7 mouse cellular contexts compared by ENCODE assay signal in genomic region chr2:26024138-26025075, GRCm38 (mm10). TPM values are rescaled to one million over a fixed set of nuclear protein-coding genes. Genes with fewer than 3 reads are reported as not detected.
A peak's percentile ranks its signal among the peaks of the same experiment; 100 is the strongest.
DNase-seq lines count a peak whose midpoint lies in the region; ATAC-seq and TF ChIP-seq lines count a peak whose summit lies in the region.

No protein-coding gene starts in this region.

- no peak overlapping the region for H3K4me2 ChIP-seq in liver, embryonic 14.5 days (ENCODE audit: low read depth)
- H3K4me2 ChIP-seq in stomach, postnatal 0 days (replicated peaks; ENCODE audit: low read depth): no peak overlapping the region

- TF ChIP-seq CTCF in lung, adult 2 months (IDR thresholded peaks at IDR 0.05; ENCODE audit: insufficient read depth, low read length): peak; percentile 33; the same call in 1 of the 2 replicates
- peak; percentile 94 for TF ChIP-seq CTCF in liver, embryonic 14.5 days (IDR thresholded peaks at IDR 0.05; ENCODE audit: low read depth)
- peak; percentile 95 for TF ChIP-seq CTCF in stomach, postnatal 0 days (IDR thresholded peaks at IDR 0.05; ENCODE audit: low read depth)

- peak overlapping the region; percentile 37 for H3K9ac ChIP-seq in liver, embryonic 14.5 days (replicated peaks)
- H3K9ac ChIP-seq in stomach, postnatal 0 days (ENCODE audit: low read length): no peak overlapping the region

- H3K27me3 ChIP-seq in liver, embryonic 14.5 days (ENCODE audit: control insufficient read depth, insufficient read depth, low read length): no peaks in the 10 kb centered on the region
- H3K27me3 ChIP-seq in stomach, postnatal 0 days (ENCODE audit: control insufficient read depth, insufficient read depth, low read length): no peaks in the 10 kb centered on the region

- no peaks in the 10 kb centered on the region for H3K9me3 ChIP-seq in liver, embryonic 14.5 days (ENCODE audit: control insufficient read depth, low read length)
- no peaks in the 10 kb centered on the region for H3K9me3 ChIP-seq in stomach, postnatal 0 days (ENCODE audit: control insufficient read depth, low read length)

- H3K4me3 ChIP-seq in lung, adult 2 months (replicated peaks; ENCODE audit: extremely low read depth, low read depth, low read length): no peak overlapping the region
- H3K4me3 ChIP-seq in liver, embryonic 14.5 days (ENCODE audit: insufficient read depth in 1 of 2, low read depth in 2 of 2, low read length in 2 of 2): no peak overlapping the region
- no peak overlapping the region for H3K4me3 ChIP-seq in stomach, postnatal 0 days (ENCODE audit: low read depth, low read length)

- TF ChIP-seq EP300 in liver, embryonic 14.5 days (IDR thresholded peaks at IDR 0.05; ENCODE audit: low read depth): no peak
- TF ChIP-seq EP300 in stomach, postnatal 0 days (optimal IDR thresholded peaks at IDR 0.05): no peak

- H3K36me3 ChIP-seq in liver, embryonic 14.5 days (replicated peaks; ENCODE audit: control insufficient read depth, insufficient read depth, low read depth): peaks cover 2% of the 10 kb centered on the region
- no peaks in the 10 kb centered on the region for H3K36me3 ChIP-seq in stomach, postnatal 0 days (ENCODE audit: control insufficient read depth, insufficient read depth, low read length)

- no peak for ATAC-seq in liver, embryonic 14.5 days (ENCODE audit: insufficient read depth)
- no peak for ATAC-seq in stomach, postnatal 0 days (ENCODE audit: low FRiP score, low TSS enrichment)

- 27% methylated on average over 4 of the region's 4 CpGs for WGBS in lung, adult 2 months
- 30% methylated on average over 4 of the region's 4 CpGs for WGBS in liver, embryonic 14.5 days (ENCODE audit: insufficient replicate concordance)
- 31% methylated on average over 4 of the region's 4 CpGs for WGBS in stomach, postnatal 0 days

- peaks cover 10% of the 10 kb centered on the region; the same call in 1 of the 2 replicates for H3K4me1 ChIP-seq in lung, adult 2 months (ENCODE audit: control insufficient read depth, insufficient read depth, low read length)
- H3K4me1 ChIP-seq in liver, embryonic 14.5 days (replicated peaks; ENCODE audit: control insufficient read depth in 2 of 2, insufficient read depth in 2 of 2, low read length in 1 of 2): peaks cover 3 to 12% of the 10 kb centered on the region in 2 experiments; a peak in 3 of 4 replicates
- peaks cover 8% of the 10 kb centered on the region; the same call in 1 of the 2 replicates for H3K4me1 ChIP-seq in stomach, postnatal 0 days (replicated peaks; ENCODE audit: control insufficient read depth, insufficient read depth)

- H3K27ac ChIP-seq in liver, embryonic 14.5 days: peak overlapping the region; percentile 70
- H3K27ac ChIP-seq in stomach, postnatal 0 days (replicated peaks): no peak overlapping the region

- no peak for TF ChIP-seq POLR2A in lung, adult 2 months (IDR thresholded peaks at IDR 0.05; ENCODE audit: borderline replicate concordance, extremely low read depth, low read depth, low read length)

- DNase-seq in lung, adult 2 months: peak; percentile 25
- no peak for DNase-seq in lung, postnatal 25 days (ENCODE audit: low spot score)
- peak; percentile 77 for DNase-seq in NIH3T3 (ENCODE audit: low read depth)
- peak; percentile 70 for DNase-seq in cerebellum, adult 9-11 months
- DNase-seq in kidney, postnatal 10 days: peak; percentile 54
- no peak for DNase-seq in liver, embryonic 14.5 days (ENCODE audit: low read depth in 3 of 3, low spot score in 3 of 3)
- DNase-seq in stomach, postnatal 0 days (ENCODE audit: low spot score): peak; percentile 32

RNA-seq across cellular contexts. Expression of gene Ubac1, which starts 2.9 kb away (rescaled TPM):
- polyA plus RNA-seq in lung, adult 2 months (2012; rRNA removed): 29.3 and 38.1 TPM in 2 replicates
- 259 and 320 TPM in 2 replicates for polyA plus RNA-seq in liver, embryonic 14.5 days (2012; rRNA removed)
- polyA plus RNA-seq in liver, embryonic 14.5 days (2014; fragmentation: Nextera tagmentation; extraction: Ambion mirVana): 504 and 526 TPM in 2 replicates
- 47.7 and 49.1 TPM in 2 replicates for polyA plus RNA-seq in stomach, postnatal 0 days (2015; fragmentation: Nextera tagmentation; extraction: Ambion mirVana)

RNA-seq across cellular contexts. Expression of gene Camsap1, which starts 41.3 kb away (rescaled TPM):
- polyA plus RNA-seq in lung, adult 2 months (2012; rRNA removed): 7.7 and 7.9 TPM in 2 replicates
- 2.3 and 2.8 TPM in 2 replicates for polyA plus RNA-seq in liver, embryonic 14.5 days (2012; rRNA removed)
- polyA plus RNA-seq in liver, embryonic 14.5 days (2014; fragmentation: Nextera tagmentation; extraction: Ambion mirVana): 4.7 and 6.6 TPM in 2 replicates
- 4.2 and 6.5 TPM in 2 replicates for polyA plus RNA-seq in stomach, postnatal 0 days (2015; fragmentation: Nextera tagmentation; extraction: Ambion mirVana)

Comparison
In these comparisons a context has a peak if more than half of its experiments do, and no peak if none do; other contexts are left out.
1. DNase-seq: peak in lung, adult 2 months (single experiment), NIH3T3 (single experiment), cerebellum, adult 9-11 months (single experiment), kidney, postnatal 10 days (single experiment) and stomach, postnatal 0 days (single experiment); none in lung, postnatal 25 days (single experiment) and liver, embryonic 14.5 days (0 of 3).
2. CTCF ChIP-seq: peak in every context shown above with its lines; median percentile 95 in stomach, postnatal 0 days; 94 in liver, embryonic 14.5 days; 33 in lung, adult 2 months.